Mouse (Mus musculus): ENCODE data around the gene Irf2bp2.

DNA sequence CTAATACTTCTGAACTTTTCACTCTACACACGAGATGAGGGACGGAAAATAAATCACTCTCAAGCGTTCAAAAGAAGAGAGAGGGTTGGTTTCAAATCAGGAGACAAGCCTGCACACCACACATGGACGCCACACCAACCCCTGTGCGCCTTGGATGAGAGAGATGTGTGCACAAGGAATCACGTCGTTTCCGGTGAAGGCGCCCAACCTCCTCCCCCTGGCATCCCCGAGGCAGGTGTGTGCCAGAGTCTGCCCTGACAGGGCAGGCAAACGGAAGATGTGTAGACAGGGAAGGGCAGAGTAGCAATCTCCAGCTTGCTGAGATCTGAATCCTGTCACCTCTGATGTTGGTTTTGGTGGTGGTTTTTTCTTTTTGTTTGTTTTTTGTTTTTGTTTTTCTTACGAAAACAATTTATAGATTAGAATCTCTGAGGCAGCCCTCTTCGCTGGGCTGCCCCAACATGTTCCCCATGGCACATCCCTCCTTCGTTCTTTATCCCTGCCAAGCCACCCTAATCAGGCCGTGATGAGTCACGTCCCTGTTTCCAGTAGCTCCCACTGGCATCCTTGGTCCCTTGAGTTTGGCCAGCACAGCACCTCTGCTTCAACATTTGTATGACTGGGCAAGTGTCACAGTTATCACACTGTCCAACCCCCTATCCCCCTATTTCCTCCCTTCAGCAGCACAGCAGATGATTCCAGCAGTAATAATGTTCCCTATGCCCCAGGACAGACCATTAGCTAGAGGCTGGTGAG lies 18.7 kb downstream of the Irf2bp2 start:
- TF ChIP-seq CTCF (IDR thresholded peaks at IDR 0.05; ENCODE audit: low read depth) (no peak), EP300 (IDR thresholded peaks at IDR 0.05; ENCODE audit: low read depth) (no peak)

Measured in heart, postnatal 0 days (tissue).